Mouse (Mus musculus): Measurements from ENCODE around the gene Ncoa7.

DNA sequence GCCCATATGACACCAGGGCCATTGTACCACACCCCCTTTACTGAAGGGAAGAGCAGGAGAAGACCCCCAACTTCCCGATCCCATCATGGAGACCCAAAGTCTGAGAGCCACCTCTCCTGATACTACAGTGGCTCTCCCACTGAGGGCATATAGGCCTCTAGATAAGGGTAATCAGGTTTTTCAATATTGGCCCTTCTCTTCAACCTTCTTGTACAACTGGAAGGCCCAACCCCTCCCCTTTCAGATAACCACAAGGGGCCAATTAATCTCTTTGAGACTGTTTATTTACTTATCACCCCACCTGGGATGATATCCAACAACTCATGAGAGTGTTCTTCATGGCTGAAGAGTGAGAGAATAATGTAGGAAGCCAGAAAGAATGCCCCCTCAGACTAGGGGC is 170.4 kb downstream of the Ncoa7 start:
- TF ChIP-seq CTCF (IDR thresholded peaks at IDR 0.05; ENCODE audit: control insufficient read depth, insufficient read depth, low read length) (no peak), POLR2A (IDR thresholded peaks at IDR 0.05; ENCODE audit: borderline replicate concordance, control insufficient read depth, low read depth, low read length) (no peak)

All from bone marrow, adult 2 months (tissue).